Mouse (Mus musculus): Measurements from ENCODE around the gene Anln.

GRCm38 (mm10) chr9:22424196-22424595, 35.2 kb upstream of the Anln start:
- TF ChIP-seq POLR2A (IDR thresholded peaks at IDR 0.05; ENCODE audit: extremely low read depth, insufficient read depth, low read length) (no peak), CTCF (IDR thresholded peaks at IDR 0.05; ENCODE audit: low read depth, low read length) (no peak)
